23 mouse cellular contexts compared by ENCODE assay signal in genomic region chr2:58470290-58470689, GRCm38 (mm10). TPM values are rescaled to one million over a fixed set of nuclear protein-coding genes. Genes with fewer than 3 reads are reported as not detected.
"Had no signal": no experiment of that assay in that cellular context is flagged by ENCODE, and none has a peak within 500 bp of the region (broad histone marks: within the 10 kb centered on the region; RNA-seq: fewer than 3 reads in every experiment).

No protein-coding gene starts in this region.

- H3K4me1 ChIP-seq: lung, embryonic 15.5 days; megakaryocyte, embryonic 14.5 days; midbrain, embryonic 13.5 days; neural tube, embryonic 12.5 days; stomach, embryonic 15.5 days had no signal

- H3K27me3 ChIP-seq: lung, embryonic 15.5 days; megakaryocyte, embryonic 14.5 days; midbrain, embryonic 13.5 days; neural tube, embryonic 12.5 days; stomach, embryonic 15.5 days had no signal

- H3K4me2 ChIP-seq: lung, embryonic 15.5 days; midbrain, embryonic 11.5 days; midbrain, embryonic 13.5 days; neural tube, embryonic 12.5 days; stomach, embryonic 15.5 days had no signal

- H3K9ac ChIP-seq: liver, postnatal 0 days; lung, embryonic 15.5 days; midbrain, embryonic 13.5 days; neural tube, embryonic 12.5 days; stomach, embryonic 15.5 days had no signal

- H3K27ac ChIP-seq: lung, embryonic 15.5 days; macrophage; midbrain, embryonic 13.5 days; neural tube, embryonic 12.5 days; stomach, embryonic 15.5 days; stomach, postnatal 0 days had no signal

- H3K9me3 ChIP-seq: lung, embryonic 15.5 days; midbrain, embryonic 13.5 days; neural tube, embryonic 12.5 days; stomach, embryonic 15.5 days had no signal

- ATAC-seq: liver, postnatal 0 days; lung, postnatal 0 days; midbrain, embryonic 13.5 days had no signal

- DNase-seq: liver, postnatal 0 days; lung, adult 2 months; lung, postnatal 14 days; lung, postnatal 36 days; right cerebral cortex, postnatal 14 days; thymus, adult 2 months; thymus, postnatal 25 days; thymus, postnatal 4 days had no signal

- H3K4me3 ChIP-seq: lung, embryonic 15.5 days; megakaryocyte, embryonic 14.5 days; midbrain, embryonic 13.5 days; neural tube, embryonic 12.5 days; stomach, embryonic 15.5 days had no signal

RNA-seq across cellular contexts. Expression of gene Gm17409, which starts 0.4 kb away (rescaled TPM):
- total RNA-seq: megakaryocyte progenitor cell, adult 5-6 weeks; midbrain, postnatal 0 days; monocyte, adult 5-6 weeks; neutrophil, adult 5-6 weeks had no signal
- polyA plus RNA-seq: liver, postnatal 0 days; lung, adult 2 months; lung, embryonic 15.5 days; lung, postnatal 0 days; macrophage; midbrain, embryonic 11.5 days; midbrain, embryonic 13.5 days; midbrain, postnatal 0 days; neural tube, embryonic 12.5 days; spleen, adult 2 months; stomach, embryonic 15.5 days; stomach, postnatal 0 days; thymus, adult 2 months; urinary bladder, adult 2 months had no signal
